ENCODE assay signal across 13 mouse cellular contexts in genomic region chr13:96878220-96879057, GRCm38 (mm10). TPM values are rescaled to one million over a fixed set of nuclear protein-coding genes. Genes with fewer than 3 reads are reported as not detected.
DNase-seq lines count a peak whose midpoint lies in the region; ATAC-seq and TF ChIP-seq lines count a peak whose summit lies in the region.
"Had no signal": no experiment of that assay in that cellular context is flagged by ENCODE, and none has a peak within 500 bp of the region (broad histone marks: within the 10 kb centered on the region; RNA-seq: fewer than 3 reads in every experiment).

No protein-coding gene starts in this region.

- no peaks in the 10 kb centered on the region for H3K27me3 ChIP-seq in midbrain, embryonic 14.5 days (ENCODE audit: control insufficient read depth, insufficient read depth, low read length)
- no peaks in the 10 kb centered on the region for H3K27me3 ChIP-seq in thymus, adult 2 months (ENCODE audit: control insufficient read depth, insufficient read depth, low read length)
- H3K27me3 ChIP-seq in intestine, embryonic 16.5 days (replicated peaks; ENCODE audit: control insufficient read depth, insufficient read depth, low read length), result no peaks in the 10 kb centered on the region
- H3K27me3 ChIP-seq: CH12.LX; limb, embryonic 13.5 days had no signal

- H3K36me3 ChIP-seq in midbrain, embryonic 14.5 days (ENCODE audit: control insufficient read depth, insufficient read depth, low read length), result no peaks in the 10 kb centered on the region
- H3K36me3 ChIP-seq in thymus, adult 2 months (ENCODE audit: control insufficient read depth, insufficient read depth, low read length), result no peaks in the 10 kb centered on the region
- no peaks in the 10 kb centered on the region for H3K36me3 ChIP-seq in intestine, embryonic 16.5 days (ENCODE audit: control insufficient read depth, insufficient read depth, low read length)
- H3K36me3 ChIP-seq: limb, embryonic 13.5 days had no signal

- no peak for TF ChIP-seq POLR2A in brain, embryonic 14.5 days (IDR thresholded peaks at IDR 0.05; ENCODE audit: borderline replicate concordance, extremely low read depth, insufficient read depth, insufficient read length, poor library complexity, severe bottlenecking)
- TF ChIP-seq POLR2A in thymus, adult 2 months (IDR thresholded peaks at IDR 0.05; ENCODE audit: control insufficient read depth, extremely low read depth, insufficient read depth, low read length, poor library complexity), result no peak

- 0 out of 2 replicates have a peak, but pooled peaks cover 4% of the 10 kb centered on the region for H3K4me1 ChIP-seq in midbrain, embryonic 14.5 days (ENCODE audit: control insufficient read depth, insufficient read depth, low read length)
- H3K4me1 ChIP-seq in thymus, adult 2 months (replicated peaks; ENCODE audit: control insufficient read depth, insufficient read depth, low read length), result no peaks in the 10 kb centered on the region; the same call in 1 of the 2 replicates
- no peaks in the 10 kb centered on the region for H3K4me1 ChIP-seq in intestine, embryonic 16.5 days (ENCODE audit: control insufficient read depth, insufficient read depth, low read length)
- H3K4me1 ChIP-seq: limb, embryonic 13.5 days had no signal

- TF ChIP-seq CTCF in brain, embryonic 14.5 days (IDR thresholded peaks at IDR 0.05; ENCODE audit: borderline replicate concordance, extremely low read depth, insufficient read depth, insufficient read length), result no peak
- no peak for TF ChIP-seq CTCF in thymus, adult 2 months (IDR thresholded peaks at IDR 0.05; ENCODE audit: borderline replicate concordance, control insufficient read depth, extremely low read depth, insufficient read depth, low read length, poor library complexity)

- WGBS in midbrain, embryonic 14.5 days, result 26% methylated on average over 12 of the region's 12 CpGs
- WGBS in thymus, adult 2 months, result 94% methylated on average over 12 of the region's 12 CpGs
- 68% methylated on average over 12 of the region's 12 CpGs for WGBS in intestine, embryonic 16.5 days

- no peak overlapping the region for H3K4me3 ChIP-seq in midbrain, embryonic 14.5 days (replicated peaks; ENCODE audit: low read depth, low read length)
- H3K4me3 ChIP-seq in thymus, adult 2 months (ENCODE audit: control insufficient read depth, insufficient read depth, low read length), result no peak overlapping the region
- H3K4me3 ChIP-seq in intestine, embryonic 16.5 days (ENCODE audit: low read length), result no peak overlapping the region
- H3K4me3 ChIP-seq: limb, embryonic 13.5 days had no signal

- H3K27ac ChIP-seq in midbrain, embryonic 14.5 days (replicated peaks; ENCODE audit: low read depth, low read length), result no peak overlapping the region; the same call in 1 of the 2 replicates
- H3K27ac ChIP-seq in thymus, adult 2 months (ENCODE audit: control insufficient read depth, insufficient read depth, low read length), result no peak overlapping the region
- H3K27ac ChIP-seq in intestine, embryonic 16.5 days (ENCODE audit: low read length), result no peak overlapping the region
- H3K27ac ChIP-seq: limb, embryonic 13.5 days had no signal

- H3K9me3 ChIP-seq in midbrain, embryonic 14.5 days (ENCODE audit: control insufficient read depth, low read length), result no peaks in the 10 kb centered on the region
- no peaks in the 10 kb centered on the region for H3K9me3 ChIP-seq in intestine, embryonic 16.5 days (ENCODE audit: control insufficient read depth, low read length)
- H3K9me3 ChIP-seq: limb, embryonic 13.5 days had no signal

- peak overlapping the region; percentile 24 for H3K4me2 ChIP-seq in midbrain, embryonic 14.5 days (ENCODE audit: low read length)
- no peak overlapping the region for H3K4me2 ChIP-seq in intestine, embryonic 16.5 days (ENCODE audit: low read depth, low read length)
- H3K4me2 ChIP-seq: limb, embryonic 13.5 days had no signal

- DNase-seq in brain, embryonic 14.5 days (ENCODE audit: low read depth), result peak; percentile 43
- peak; percentile 6 to 17 for DNase-seq in frontal cortex, postnatal 10 days (ENCODE audit: low spot score in 2 of 2)
- peak; percentile 4 to 31 for DNase-seq in layer of hippocampus, postnatal 36 days
- DNase-seq in midbrain, embryonic 14.5 days, result peak; percentile 63
- no peak for DNase-seq in cerebellum, postnatal 10 days
- no peak for DNase-seq in thymus, adult 2 months
- DNase-seq in neural tube, embryonic 10.5 days (ENCODE audit: extremely low spot score, low spot score), result no peak
- DNase-seq: cerebellum, postnatal 14 days; kidney, adult 9 months had no signal

- no peak for ATAC-seq in midbrain, embryonic 14.5 days (ENCODE audit: low FRiP score, low TSS enrichment)
- no peak for ATAC-seq in intestine, embryonic 16.5 days

- no peak overlapping the region for H3K9ac ChIP-seq in midbrain, embryonic 14.5 days (replicated peaks; ENCODE audit: low read length)
- no peak overlapping the region for H3K9ac ChIP-seq in intestine, embryonic 16.5 days (ENCODE audit: low read depth, low read length)
- H3K9ac ChIP-seq: limb, embryonic 13.5 days had no signal

RNA-seq across cellular contexts. Expression of gene Gcnt4, which starts 46.0 kb away (rescaled TPM):
- 0.11 and 0.15 TPM in 2 replicates for polyA plus RNA-seq in brain, embryonic 14.5 days (2012; rRNA removed)
- 1 to 10 TPM; 2.0 to 2.3 TPM for total RNA-seq in layer of hippocampus, postnatal 36 days (2021)
- polyA plus RNA-seq in midbrain, embryonic 14.5 days (2014; fragmentation: Nextera tagmentation; extraction: Ambion mirVana), result 0.07 and 0.14 TPM in 2 replicates
- polyA plus RNA-seq in thymus, adult 2 months (2012; rRNA removed), result 0.55 and 0.74 TPM in 2 replicates
- 5.9 and 9.1 TPM in 2 replicates for polyA plus RNA-seq in intestine, embryonic 16.5 days (2015; fragmentation: Nextera tagmentation; extraction: Ambion mirVana)
- total RNA-seq: CH12.LX; monocyte, adult 5-6 weeks had no signal

Comparison
In these comparisons a context has a peak if more than half of its experiments do, and no peak if none do; other contexts are left out.
1. DNase-seq: peak in brain, embryonic 14.5 days (single experiment), frontal cortex, postnatal 10 days (2 of 2), layer of hippocampus, postnatal 36 days (2 of 2) and midbrain, embryonic 14.5 days (single experiment); none in cerebellum, postnatal 10 days (0 of 2), thymus, adult 2 months (single experiment) and neural tube, embryonic 10.5 days (single experiment).